Comparison of ENCODE assay signal across 10 mouse cellular contexts in the genomic region with DNA sequence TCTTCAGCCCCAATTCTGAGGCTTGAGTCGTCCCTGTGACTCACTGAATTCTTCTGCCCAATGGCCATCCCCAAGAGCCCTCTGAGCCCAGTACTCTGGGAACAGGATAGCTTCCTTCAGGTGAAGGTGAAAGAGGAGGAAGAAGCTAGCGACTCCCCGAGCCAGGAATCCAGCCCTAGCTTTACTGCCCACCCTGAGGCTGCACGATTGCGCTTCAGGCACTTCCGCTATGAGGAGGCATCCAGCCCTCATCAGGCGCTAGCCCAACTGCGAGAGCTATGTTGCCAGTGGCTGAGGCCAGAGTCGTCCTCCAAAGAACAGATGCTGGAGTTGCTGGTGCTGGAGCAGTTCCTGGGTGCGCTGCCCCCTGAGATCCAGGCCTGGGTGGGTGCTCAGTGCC. TPM values are rescaled to one million over a fixed set of nuclear protein-coding genes. Genes with fewer than 3 reads are reported as not detected.
A peak's percentile ranks its signal among the peaks of the same experiment; 100 is the strongest.
DNase-seq lines count a peak whose midpoint lies in the region; ATAC-seq and TF ChIP-seq lines count a peak whose summit lies in the region.
"Had no signal": no experiment of that assay in that cellular context is flagged by ENCODE, and none has a peak within 500 bp of the region (broad histone marks: within the 10 kb centered on the region; RNA-seq: fewer than 3 reads in every experiment).

No protein-coding gene starts in this region.

- no peaks in the 10 kb centered on the region for H3K27me3 ChIP-seq in neural tube, embryonic 13.5 days
- H3K27me3 ChIP-seq in neural tube, embryonic 15.5 days (replicated peaks) = no peaks in the 10 kb centered on the region
- H3K27me3 ChIP-seq in liver, embryonic 11.5 days (replicated peaks; ENCODE audit: control insufficient read depth, insufficient read depth, low read length) = no peaks in the 10 kb centered on the region
- H3K27me3 ChIP-seq in kidney, adult 2 months (replicated peaks; ENCODE audit: control insufficient read depth, insufficient read depth, low read length) = no peaks in the 10 kb centered on the region
- H3K27me3 ChIP-seq: embryonic facial prominence, embryonic 15.5 days had no signal

- H3K4me1 ChIP-seq in neural tube, embryonic 13.5 days (replicated peaks) = peaks cover 9% of the 10 kb centered on the region
- H3K4me1 ChIP-seq in neural tube, embryonic 15.5 days = peaks cover 10% of the 10 kb centered on the region
- H3K4me1 ChIP-seq in bone marrow, adult 2 months (ENCODE audit: control insufficient read depth, insufficient read depth, low read length) = no peaks in the 10 kb centered on the region; the same call in 1 of the 2 replicates
- no peaks in the 10 kb centered on the region; the same call in 1 of the 2 replicates for H3K4me1 ChIP-seq in liver, embryonic 11.5 days (replicated peaks; ENCODE audit: control insufficient read depth, insufficient read depth, low read length)
- H3K4me1 ChIP-seq in kidney, adult 2 months (ENCODE audit: control insufficient read depth, insufficient read depth, low read length) = no peaks in the 10 kb centered on the region

- 0 out of 2 replicates have a peak, but pooled peaks have one; percentile 35 for TF ChIP-seq POLR2A in bone marrow, adult 2 months (IDR thresholded peaks at IDR 0.05; ENCODE audit: borderline replicate concordance, control insufficient read depth, low read depth, low read length)
- no peak for TF ChIP-seq POLR2A in kidney, adult 2 months (IDR thresholded peaks at IDR 0.05; ENCODE audit: low read depth, low read length)

- no peaks in the 10 kb centered on the region for H3K9me3 ChIP-seq in neural tube, embryonic 13.5 days
- H3K9me3 ChIP-seq in neural tube, embryonic 15.5 days (replicated peaks) = no peaks in the 10 kb centered on the region
- H3K9me3 ChIP-seq in liver, embryonic 11.5 days (ENCODE audit: control insufficient read depth, low read length) = no peaks in the 10 kb centered on the region
- H3K9me3 ChIP-seq: embryonic facial prominence, embryonic 15.5 days had no signal

- H3K9ac ChIP-seq in neural tube, embryonic 13.5 days = peak overlapping the region; percentile 49; the same call in 1 of the 2 replicates
- H3K9ac ChIP-seq in neural tube, embryonic 15.5 days (replicated peaks) = no peak overlapping the region
- 0 out of 2 replicates have a peak overlapping the region, but pooled peaks have one; percentile 4 for H3K9ac ChIP-seq in liver, embryonic 11.5 days (ENCODE audit: low read depth, low read length)
- H3K9ac ChIP-seq: embryonic facial prominence, embryonic 15.5 days had no signal

- H3K4me3 ChIP-seq in neural tube, embryonic 13.5 days = peak overlapping the region; percentile 5; the same call in 1 of the 2 replicates
- H3K4me3 ChIP-seq in neural tube, embryonic 15.5 days (replicated peaks) = no peak overlapping the region
- peak overlapping the region; percentile 63 for H3K4me3 ChIP-seq in bone marrow, adult 2 months (replicated peaks; ENCODE audit: control insufficient read depth, low read depth, low read length)
- H3K4me3 ChIP-seq in liver, embryonic 11.5 days (ENCODE audit: low read depth, low read length) = peak overlapping the region; percentile 23
- no peak overlapping the region for H3K4me3 ChIP-seq in kidney, adult 2 months (ENCODE audit: insufficient read depth, low read depth, low read length)
- H3K4me3 ChIP-seq: embryonic facial prominence, embryonic 15.5 days had no signal

- ATAC-seq in neural tube, embryonic 13.5 days (ENCODE audit: low read depth) = no peak
- ATAC-seq in neural tube, embryonic 15.5 days (ENCODE audit: low FRiP score) = no peak
- ATAC-seq in liver, embryonic 11.5 days (replicated peaks; ENCODE audit: low FRiP score) = 0 out of 2 replicates have a peak, but pooled peaks have one; percentile 26
- ATAC-seq: hindbrain, postnatal 0 days; lung, postnatal 0 days had no signal

- no peak for DNase-seq in liver, embryonic 11.5 days (ENCODE audit: low spot score)
- DNase-seq in thymus, postnatal 25 days = peak; percentile 39
- DNase-seq in kidney, adult 2 months = no peak
- DNase-seq in layer of hippocampus, adult 9-10 months (ENCODE audit: low spot score) = no peak

- no peak overlapping the region for H3K27ac ChIP-seq in neural tube, embryonic 13.5 days (replicated peaks)
- H3K27ac ChIP-seq in neural tube, embryonic 15.5 days (replicated peaks) = no peak overlapping the region
- H3K27ac ChIP-seq in bone marrow, adult 2 months (ENCODE audit: control insufficient read depth, insufficient read depth, low read depth, low read length, poor library complexity) = peak overlapping the region; percentile 16
- no peak overlapping the region for H3K27ac ChIP-seq in liver, embryonic 11.5 days (ENCODE audit: low read depth, low read length)
- no peak overlapping the region for H3K27ac ChIP-seq in kidney, adult 2 months (ENCODE audit: insufficient read depth, low read depth, low read length)
- H3K27ac ChIP-seq: embryonic facial prominence, embryonic 15.5 days; hindbrain, postnatal 0 days had no signal

- H3K36me3 ChIP-seq in neural tube, embryonic 13.5 days = peaks cover 62% of the 10 kb centered on the region
- H3K36me3 ChIP-seq in neural tube, embryonic 15.5 days = peaks cover 45% of the 10 kb centered on the region
- peaks cover 24% of the 10 kb centered on the region for H3K36me3 ChIP-seq in liver, embryonic 11.5 days (ENCODE audit: control insufficient read depth, insufficient read depth, low read length)
- H3K36me3 ChIP-seq in kidney, adult 2 months (ENCODE audit: control insufficient read depth, insufficient read depth, low read length) = no peaks in the 10 kb centered on the region

- no peak overlapping the region for H3K4me2 ChIP-seq in neural tube, embryonic 13.5 days
- H3K4me2 ChIP-seq in neural tube, embryonic 15.5 days = no peak overlapping the region
- peak overlapping the region; percentile 23 for H3K4me2 ChIP-seq in liver, embryonic 11.5 days
- H3K4me2 ChIP-seq: embryonic facial prominence, embryonic 15.5 days had no signal

- no peak for TF ChIP-seq CTCF in bone marrow, adult 2 months (IDR thresholded peaks at IDR 0.05; ENCODE audit: control insufficient read depth, insufficient read depth, low read length)
- no peak for TF ChIP-seq CTCF in kidney, adult 2 months (conservative IDR thresholded peaks at IDR 0.05; ENCODE audit: insufficient read depth, insufficient read length, low read depth, low read length)

- WGBS in neural tube, embryonic 13.5 days = 51% methylated on average over 10 of the region's 10 CpGs
- whole genome bisulfite sequencing in neural tube, embryonic 15.5 days = 60% methylated on average over 10 of the region's 10 CpGs
- WGBS in bone marrow, adult 2 months = 49% methylated on average over 10 of the region's 10 CpGs
- 56% methylated on average over 10 of the region's 10 CpGs for WGBS in liver, embryonic 11.5 days
- WGBS in kidney, adult 2 months = 57% methylated on average over 10 of the region's 10 CpGs

RNA-seq across cellular contexts. Expression of a gene that starts 6.0 kb away (rescaled TPM):
- 12.6 and 14.0 TPM in 2 replicates for polyA plus RNA-seq in neural tube, embryonic 13.5 days (2015; fragmentation: Nextera tagmentation; extraction: Ambion mirVana)
- polyA plus RNA-seq in neural tube, embryonic 15.5 days (2015; fragmentation: Nextera tagmentation; extraction: Ambion mirVana) = 9.8 and 13.6 TPM in 2 replicates
- polyA plus RNA-seq in bone marrow, adult 2 months (2011; ENCODE audit: insufficient read depth, insufficient read length, low replicate concordance, missing spikeins) = 2.3 and 2.6 TPM in 2 replicates
- 14.4 and 16.4 TPM in 2 replicates for polyA plus RNA-seq in liver, embryonic 11.5 days (2014; fragmentation: Nextera tagmentation; extraction: Ambion mirVana)
- polyA plus RNA-seq in kidney, adult 2 months (2012; rRNA removed) = 11.6 and 12.5 TPM in 2 replicates

RNA-seq across cellular contexts. Expression of a gene that starts 18.5 kb away (rescaled TPM):
- 606 and 663 TPM in 2 replicates for polyA plus RNA-seq in neural tube, embryonic 13.5 days (2015; fragmentation: Nextera tagmentation; extraction: Ambion mirVana)
- 564 and 667 TPM in 2 replicates for polyA plus RNA-seq in neural tube, embryonic 15.5 days (2015; fragmentation: Nextera tagmentation; extraction: Ambion mirVana)
- 895 and 1,171 TPM in 2 replicates for polyA plus RNA-seq in bone marrow, adult 2 months (2011; ENCODE audit: insufficient read depth, insufficient read length, low replicate concordance, missing spikeins)
- polyA plus RNA-seq in liver, embryonic 11.5 days (2014; fragmentation: Nextera tagmentation; extraction: Ambion mirVana) = 1,276 and 1,341 TPM in 2 replicates
- 1,384 and 1,441 TPM in 2 replicates for polyA plus RNA-seq in kidney, adult 2 months (2012; rRNA removed)

RNA-seq across cellular contexts. Expression of a gene that starts 22.6 kb away (rescaled TPM):
- 7.6 and 8.8 TPM in 2 replicates for polyA plus RNA-seq in neural tube, embryonic 13.5 days (2015; fragmentation: Nextera tagmentation; extraction: Ambion mirVana)
- polyA plus RNA-seq in neural tube, embryonic 15.5 days (2015; fragmentation: Nextera tagmentation; extraction: Ambion mirVana) = 6.7 and 7.5 TPM in 2 replicates
- 0.65 TPM in 1 of 2 replicates, not detected in the other for polyA plus RNA-seq in bone marrow, adult 2 months (2011; ENCODE audit: insufficient read depth, insufficient read length, low replicate concordance, missing spikeins)
- polyA plus RNA-seq in liver, embryonic 11.5 days (2014; fragmentation: Nextera tagmentation; extraction: Ambion mirVana) = 2.2 and 2.4 TPM in 2 replicates
- polyA plus RNA-seq in kidney, adult 2 months (2012; rRNA removed) = 1.3 and 1.4 TPM in 2 replicates

RNA-seq across cellular contexts. Expression of a gene that starts 23.6 kb away (rescaled TPM):
- polyA plus RNA-seq in neural tube, embryonic 13.5 days (2015; fragmentation: Nextera tagmentation; extraction: Ambion mirVana) = 0.45 and 0.70 TPM in 2 replicates
- 0.96 and 1.1 TPM in 2 replicates for polyA plus RNA-seq in neural tube, embryonic 15.5 days (2015; fragmentation: Nextera tagmentation; extraction: Ambion mirVana)
- polyA plus RNA-seq in bone marrow, adult 2 months (2011; ENCODE audit: insufficient read depth, insufficient read length, low replicate concordance, missing spikeins) = 0.47 and 0.74 TPM in 2 replicates
- 0.38 and 0.81 TPM in 2 replicates for polyA plus RNA-seq in liver, embryonic 11.5 days (2014; fragmentation: Nextera tagmentation; extraction: Ambion mirVana)
- polyA plus RNA-seq in kidney, adult 2 months (2012; rRNA removed) = 0.08 and 0.11 TPM in 2 replicates

Comparison
In these comparisons a context has a peak if more than half of its experiments do, and no peak if none do; other contexts are left out.
1. H3K4me3 ChIP-seq: peak in neural tube, embryonic 13.5 days (single experiment), bone marrow, adult 2 months (single experiment) and liver, embryonic 11.5 days (single experiment); none in neural tube, embryonic 15.5 days (single experiment) and kidney, adult 2 months (single experiment).